17 mouse cellular contexts compared by ENCODE assay signal in the genomic region with DNA sequence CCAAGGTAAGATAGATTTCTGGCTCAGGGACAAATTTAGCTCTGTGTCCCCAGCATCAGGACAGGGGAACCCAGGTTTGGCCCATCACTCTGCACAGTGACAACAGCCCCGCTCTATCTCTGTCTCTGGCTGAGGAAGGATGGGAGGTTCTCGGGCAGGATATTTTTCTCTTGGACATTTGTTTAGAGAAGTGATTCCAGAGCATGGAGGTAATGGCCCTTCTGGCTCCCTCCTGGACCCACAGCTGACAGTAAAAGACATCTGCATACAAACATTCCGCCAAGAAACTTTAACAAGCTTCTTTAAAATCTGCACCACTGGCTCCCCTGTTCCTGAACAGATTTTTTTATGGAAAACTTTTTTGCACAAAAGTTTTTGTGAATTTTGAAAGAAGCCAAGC.
DNase-seq lines count a peak whose midpoint lies in the region; ATAC-seq lines count a peak whose summit lies in the region.
"Had no signal": no experiment of that assay in that cellular context is flagged by ENCODE, and none has a peak within 500 bp of the region (broad histone marks: within the 10 kb centered on the region; RNA-seq: fewer than 3 reads in every experiment).

No protein-coding gene starts in this region.

- WGBS in forebrain, embryonic 12.5 days = 95% methylated on average over 3 of the region's 3 CpGs

- no peak for ATAC-seq in forebrain, embryonic 12.5 days (ENCODE audit: low FRiP score)
- ATAC-seq: activated CD4-positive, CD25-positive, alpha-beta regulatory T cell, adult 4 months; forebrain, embryonic 15.5 days; hindbrain, embryonic 16.5 days; midbrain, embryonic 13.5 days had no signal

- no peaks in the 10 kb centered on the region for H3K27me3 ChIP-seq in forebrain, embryonic 12.5 days
- H3K27me3 ChIP-seq: forebrain, embryonic 15.5 days; midbrain, embryonic 13.5 days had no signal

- H3K4me3 ChIP-seq in forebrain, embryonic 12.5 days (replicated peaks) = no peak overlapping the region
- H3K4me3 ChIP-seq: forebrain, embryonic 15.5 days; midbrain, embryonic 13.5 days; myocyte had no signal

- no peak overlapping the region for H3K4me2 ChIP-seq in forebrain, embryonic 12.5 days
- H3K4me2 ChIP-seq: forebrain, embryonic 15.5 days; midbrain, embryonic 13.5 days had no signal

- intact Hi-C loops in gastrocnemius, postnatal 36 days (cut with DNase I) = no loop called here

- H3K9ac ChIP-seq in forebrain, embryonic 12.5 days = no peak overlapping the region
- H3K9ac ChIP-seq: forebrain, embryonic 15.5 days; midbrain, embryonic 13.5 days had no signal

- no peak overlapping the region for H3K27ac ChIP-seq in forebrain, embryonic 12.5 days
- H3K27ac ChIP-seq: forebrain, embryonic 15.5 days; macrophage; midbrain, embryonic 13.5 days had no signal

- no peaks in the 10 kb centered on the region for H3K9me3 ChIP-seq in forebrain, embryonic 12.5 days
- H3K9me3 ChIP-seq: forebrain, embryonic 15.5 days; midbrain, embryonic 13.5 days had no signal

- peaks cover 10% of the 10 kb centered on the region for H3K4me1 ChIP-seq in forebrain, embryonic 12.5 days

- DNase-seq in gastrocnemius, postnatal 25 days = peak; percentile 31
- DNase-seq in gastrocnemius, postnatal 36 days = no peak
- DNase-seq in urinary bladder, postnatal 14 days (ENCODE audit: low spot score) = peak; percentile 31
- DNase-seq in urinary bladder, postnatal 4 days (ENCODE audit: low spot score in 2 of 2) = no peak
- peak; percentile 62 for DNase-seq in lung, postnatal 25 days (ENCODE audit: low spot score)
- DNase-seq in layer of hippocampus, adult 18-20 months (ENCODE audit: low spot score in 2 of 2) = no peak
- DNase-seq in adrenal gland, postnatal 25 days = no peak
- DNase-seq: cerebellum, postnatal 14 days; right cerebral cortex, adult 18-20 months; thymus, postnatal 25 days had no signal

- peaks cover 34% of the 10 kb centered on the region for H3K36me3 ChIP-seq in forebrain, embryonic 12.5 days (replicated peaks)

Comparison
In these comparisons a context has a peak if more than half of its experiments do, and no peak if none do; other contexts are left out.
1. DNase-seq: peak in gastrocnemius, postnatal 25 days (single experiment), urinary bladder, postnatal 14 days (single experiment) and lung, postnatal 25 days (single experiment); none in gastrocnemius, postnatal 36 days (0 of 2), urinary bladder, postnatal 4 days (0 of 2), layer of hippocampus, adult 18-20 months (0 of 2) and adrenal gland, postnatal 25 days (single experiment).